Mouse (Mus musculus) cerebellum, adult 2 months (tissue): Measurements from ENCODE around the gene Adamts7.

Experiments
- CTCF ChIP-seq: fragments of 200-500 bp; IDR thresholded peaks from 2 replicates; pipeline ENCODE4 v1.5.1; 2011; ENCODE audit warnings: low read depth, mild to moderate bottlenecking, control low read depth, low read length, moderate library complexity, borderline replicate concordance; ENCODE audit not compliant: insufficient read depth
- POLR2A ChIP-seq: fragments of 200-500 bp; IDR thresholded peaks from 2 replicates; pipeline ENCODE4 v1.6.1; 2011; ENCODE audit warnings: low read length, control low read depth, borderline replicate concordance; ENCODE audit not compliant: insufficient read depth

GRCm38 (mm10) chr9:90122246-90122740 lies 40.6 kb upstream of the Adamts7 start:
- TF ChIP-seq CTCF (no peak), POLR2A (no peak)
